Mouse (Mus musculus) forelimb bud, embryonic 11.5 days (tissue): ENCODE data around the gene Mef2a.

Source experiments
- DNase-seq: peaks from one replicate; pipeline ENCODE4 v3.0.0-alpha.2; 2012; ENCODE audit warnings: low read depth, low spot score

Mef2a gene

GRCm38 (mm10) chr7:67210004-67210833, 162.4 kb downstream of the Mef2a start:
- DNase-seq, result no peak

DNA sequence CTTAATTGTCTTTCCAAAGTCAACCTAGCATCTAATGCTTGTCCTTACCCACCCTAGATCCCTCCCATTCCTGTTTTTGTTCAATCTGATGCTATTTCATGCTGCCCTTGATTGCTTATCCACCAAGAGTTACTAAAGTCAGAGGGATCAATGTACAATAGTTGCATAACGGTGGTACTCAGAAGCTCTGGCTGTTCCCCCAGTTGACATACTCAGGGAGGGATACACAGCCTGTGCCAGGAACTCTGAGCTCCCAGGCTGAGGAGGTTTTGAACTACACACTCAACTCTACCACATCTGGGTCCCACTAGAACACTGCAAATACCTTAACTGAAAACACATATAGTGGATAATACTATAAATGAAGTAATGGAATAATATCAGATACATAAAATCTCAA, 164.3 kb downstream of the Mef2a start:
- DNase-seq, result no peak

GRCm38 (mm10) chr7:67207701-67208100, 165.0 kb downstream of the Mef2a start:
- no peak for DNase-seq

DNA sequence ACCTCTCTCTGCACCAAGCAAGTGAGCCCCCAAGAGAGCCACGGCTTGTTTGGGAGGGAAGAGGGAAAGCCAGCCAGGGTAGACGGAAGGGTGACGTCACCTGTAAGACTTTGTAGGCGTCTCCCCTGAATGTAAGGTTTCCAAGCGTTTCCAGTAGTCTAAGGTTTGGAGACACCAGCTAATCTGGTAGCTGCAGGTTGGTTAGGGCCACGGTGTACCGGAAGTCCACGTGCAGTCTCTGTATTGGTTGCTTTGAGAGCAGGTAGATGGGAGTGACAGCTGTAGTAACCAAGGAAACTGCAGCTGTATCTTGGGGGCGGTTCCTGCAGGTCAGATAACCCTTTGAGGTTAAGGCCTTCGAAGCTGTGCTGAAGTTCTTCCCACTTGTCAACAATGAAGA, 166.2 kb downstream of the Mef2a start:
- no peak for DNase-seq

DNA sequence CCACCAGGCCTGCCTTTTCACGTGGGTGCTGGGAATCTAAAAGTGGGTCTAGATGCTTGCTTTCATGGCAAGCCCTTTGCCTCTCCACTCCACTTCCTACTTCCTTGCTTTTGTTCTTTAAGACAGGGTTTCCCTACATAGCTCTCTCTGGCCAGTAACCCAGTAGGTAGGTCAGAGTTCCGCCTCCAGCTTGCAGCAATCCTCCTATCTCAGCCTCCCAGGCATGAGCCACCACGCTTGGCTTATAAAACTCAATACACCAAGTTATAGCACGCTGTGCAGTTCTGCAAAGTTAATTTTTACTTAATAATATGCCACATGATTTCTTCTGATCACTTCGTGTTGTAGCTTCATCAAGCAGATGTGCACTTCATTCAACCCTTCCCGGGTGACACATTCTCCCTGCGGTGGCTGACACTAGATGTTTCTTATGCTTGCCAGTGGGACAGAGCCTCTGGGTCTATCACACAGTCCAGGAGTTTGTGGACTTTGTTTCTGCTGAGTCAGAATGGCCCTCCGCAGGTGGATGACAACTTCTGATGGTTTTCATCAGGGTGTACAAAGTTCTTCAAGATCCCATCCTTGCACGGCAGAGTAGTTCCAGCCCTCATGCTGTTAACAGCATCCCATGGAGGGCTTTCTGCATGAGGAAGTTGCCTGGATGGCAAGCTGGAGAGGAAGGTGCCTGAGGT, 166.8 kb downstream of the Mef2a start:
- no peak for DNase-seq

DNA sequence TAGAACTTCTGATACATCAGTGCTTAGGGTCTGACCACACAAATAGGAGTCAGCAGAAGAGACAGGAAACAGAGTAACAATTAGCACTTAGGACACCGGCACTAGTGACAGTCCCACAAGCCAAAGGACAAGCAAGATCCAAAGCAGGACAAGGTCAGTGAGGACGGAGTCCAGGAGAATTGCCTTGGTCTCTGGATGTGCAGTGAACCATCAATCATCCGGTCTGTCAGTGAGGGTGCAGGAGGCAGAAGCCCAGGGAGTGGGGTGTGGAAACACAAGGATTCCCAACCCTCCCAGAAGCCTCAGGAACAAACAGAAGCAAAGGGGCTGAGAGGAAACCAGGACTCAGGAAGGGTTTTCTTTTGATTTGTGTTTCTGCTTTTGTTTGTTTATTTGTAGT, 169.0 kb downstream of the Mef2a start:
- DNase-seq, result no peak

DNA sequence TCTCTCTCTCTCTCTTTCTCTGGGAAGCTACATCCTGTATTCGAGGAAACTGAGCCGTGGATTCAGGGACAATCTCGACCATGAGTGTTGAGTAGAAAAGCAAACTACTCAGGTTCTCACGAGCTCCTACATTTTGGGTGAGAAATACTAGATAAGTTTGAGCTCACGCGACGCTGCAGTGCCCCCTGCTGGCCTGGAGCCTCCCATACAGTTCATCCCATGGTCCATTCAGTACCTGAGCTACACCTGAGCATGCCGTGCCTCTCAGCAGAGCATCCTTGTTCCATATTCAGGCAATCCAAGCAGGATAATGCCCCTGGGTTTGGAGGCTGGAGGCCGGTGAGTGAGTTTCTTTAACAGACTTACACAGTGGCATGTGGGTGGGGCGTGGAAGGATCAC, 173.2 kb downstream of the Mef2a start:
- peak; percentile 61 for DNase-seq

DNA sequence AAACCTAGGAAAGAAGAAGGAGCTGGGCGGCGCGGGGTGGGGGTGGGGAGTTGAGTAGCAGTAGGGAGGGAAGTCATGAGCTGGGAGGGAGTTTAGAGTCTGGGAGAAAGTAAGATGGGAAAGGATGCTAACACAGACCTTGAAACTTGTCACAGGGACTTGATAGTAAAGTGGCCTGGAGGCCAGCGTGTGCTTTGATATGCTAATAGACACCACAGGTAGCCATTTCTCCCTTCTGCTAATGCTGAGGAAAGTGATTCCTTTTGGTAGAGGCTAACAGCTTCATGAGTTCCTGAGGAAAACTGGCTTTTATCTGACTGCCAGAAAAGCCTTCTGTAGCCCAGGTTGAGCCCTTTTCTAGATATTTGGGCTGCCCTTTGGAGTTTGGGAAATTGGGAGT, 188.9 kb downstream of the Mef2a start:
- no peak for DNase-seq
